In genomic region chr8:69749544-69750454, GRCm38 (mm10) we compare ENCODE assay signal across 8 mouse cellular contexts. TPM values are rescaled to one million over a fixed set of nuclear protein-coding genes. Genes with fewer than 3 reads are reported as not detected.
DNase-seq lines count a peak whose midpoint lies in the region; ATAC-seq lines count a peak whose summit lies in the region.

TSS of gene Zfp963 (minus strand) at chr8:69749970.

- DNase-seq in adipocyte (ENCODE audit: low spot score): peak; percentile 98
- DNase-seq in embryo, embryonic 10 days (ENCODE audit: low spot score): peak; percentile 97
- peak; percentile 97 for DNase-seq in gastrocnemius, postnatal 10 days
- peak; percentile 97 for DNase-seq in induced T-regulatory cell, adult 2 months (ENCODE audit: low read depth)
- peak; percentile 82 to 95 for DNase-seq in left cerebral cortex, adult 9 months (ENCODE audit: low spot score in 2 of 2)
- peak; percentile 92 for DNase-seq in right cerebral cortex, postnatal 14 days
- DNase-seq in urinary bladder, postnatal 36 days (ENCODE audit: low spot score in 2 of 2): peak; percentile 92 to 94

- ATAC-seq in megakaryocyte progenitor cell, adult 5-6 weeks (replicated peaks; ENCODE audit: poor library complexity): peak; percentile 85

RNA-seq across cellular contexts. Expression of gene Zfp963, which starts in this region (rescaled TPM):
- 1 to 10 TPM; 4.0 to 5.0 TPM for total RNA-seq in gastrocnemius, postnatal 10 days (2021)
- total RNA-seq in megakaryocyte progenitor cell, adult 5-6 weeks (2015): 4.3 and 4.5 TPM in 2 replicates
- 3.7 and 7.5 TPM in 2 replicates for total RNA-seq in megakaryocyte progenitor cell, adult 5-6 weeks (2017)

Comparison
In these comparisons a context has a peak if more than half of its experiments do, and no peak if none do; other contexts are left out.
1. Peak in every context shown above with its lines: DNase-seq and ATAC-seq.